Mouse (Mus musculus) Patski (cell line): ENCODE data around the gene Setdb1. TPM values are rescaled to one million over a fixed set of nuclear protein-coding genes. Genes with fewer than 3 reads are reported as not detected.

ENCODE experiments used
- ATAC-seq: fragments of 100-300 bp; one replicate; pipeline ENCODE4 v1.8.0; 2021
- CTCF ChIA-PET: fragments of 350-600 bp; sonication (Branson Sonifier 250); formaldehyde crosslinking; loops from one replicate; lab custom pipeline; 2022; ENCODE audit warnings: inconsistent platforms; lab: Charles Lee
- POLR2A ChIA-PET: fragments of 350-600 bp; sonication (Branson Sonifier 250); formaldehyde crosslinking; loops from one replicate; lab custom pipeline; 2022; ENCODE audit warnings: antibody characterized with exemption, inconsistent platforms; lab: Charles Lee
- DNase-seq: peaks from one replicate; pipeline ENCODE4 v3.0.0-alpha.2; 2011; ENCODE audit warnings: low read depth, low spot score
- H3K27me3 ChIP-seq: fragments of 371-371 bp; one replicate; pipeline ENCODE4 v1.5.1; 2021
- CTCF ChIP-seq: fragments of 100-300 bp; IDR thresholded peaks from one replicate; pipeline ENCODE4 v1.5.1; 2021
- in situ Hi-C: fragments of 300-500 bp; cut with MboI; formaldehyde crosslinking; loops from 3 replicates; pipeline ENCODE4 v1.11.1; 2018; ENCODE audit warnings: low pct_unique_long_range_greater_than_20kb, mixed read lengths
- polyA plus RNA-seq: library from polyadenylated mRNA; unstranded; gene quantifications from one replicate; pipeline ENCODE4 v1.2.3, GENCODE M21; 2021

The Setdb1 gene
- polyA plus RNA-seq, 1 experiment from 2014 or later: 58.6 TPM

GRCm38 (mm10) chr3:95319701-95320625, 37.0 kb downstream of the Setdb1 start:
- ATAC-seq (no peak), DNase-seq (no peak)
- ChIA-PET CTCF (interaction anchor here (1.1 to 2.0 kb wide), 5 partner anchors 8 to 30 kb away, joined by 3 to 8 read pairs (median 5); no protein-coding TSS in a partner anchor), POLR2A (interaction anchor here (1.1 kb wide), 1 partner anchor 9 kb away, joined by 5 read pairs; no protein-coding TSS in a partner anchor)
- in situ Hi-C loops: no loop called here
- no peaks in the 10 kb centered on the region for H3K27me3 ChIP-seq
- no peak for TF ChIP-seq CTCF

DNA sequence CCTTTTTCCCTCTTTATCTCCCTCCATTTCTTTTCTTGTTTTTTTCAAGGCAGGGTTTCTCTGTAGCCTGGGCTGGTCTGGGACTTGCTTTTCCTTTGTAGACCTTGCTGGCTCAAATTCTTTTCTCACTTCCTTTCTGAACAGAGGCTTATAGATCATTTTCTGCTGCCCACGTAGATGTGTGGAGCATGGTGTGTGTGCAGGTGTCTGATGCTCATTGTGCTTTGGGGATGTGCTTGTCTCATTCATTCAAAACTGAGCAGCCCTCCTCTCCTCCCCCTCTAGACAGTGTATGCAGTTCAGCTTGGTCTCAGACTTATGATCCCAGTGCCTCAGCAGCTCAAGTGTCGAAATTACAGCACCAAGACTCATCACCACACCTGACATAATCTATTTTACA, 37.9 kb downstream of the Setdb1 start:
- DNase-seq (no peak), ATAC-seq (no peak)
- H3K27me3 ChIP-seq: no peaks in the 10 kb centered on the region
- no peak for TF ChIP-seq CTCF
- ChIA-PET POLR2A (interaction anchor here (1.1 kb wide), 1 partner anchor 10 kb away, joined by 5 read pairs; no protein-coding TSS in a partner anchor), CTCF (interaction anchor here (0.8 to 2.0 kb wide), 6 partner anchors 8 to 31 kb away, joined by 3 to 8 read pairs (median 5); no protein-coding TSS in a partner anchor)
- in situ Hi-C loops: no loop called here

DNA sequence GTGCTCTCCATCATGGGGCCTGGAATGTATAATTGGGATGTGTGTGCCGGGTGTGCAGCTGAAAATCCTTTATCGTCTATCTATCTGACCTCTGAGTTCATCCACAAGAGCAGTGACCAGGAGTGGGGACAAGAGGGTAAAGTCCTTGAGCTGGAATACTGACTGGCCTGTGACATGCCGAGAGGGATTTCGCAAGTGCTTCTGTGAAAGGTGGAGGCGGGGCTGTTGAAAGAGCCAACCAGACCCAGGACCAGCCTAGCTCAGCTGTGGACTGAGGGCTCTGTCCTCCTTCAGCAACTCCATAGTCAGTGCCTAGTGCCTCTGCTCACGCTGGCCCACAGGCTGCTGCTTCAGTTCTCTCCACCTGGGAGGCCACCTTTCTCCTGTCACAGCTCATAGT, 38.5 kb downstream of the Setdb1 start:
- no peak for TF ChIP-seq CTCF
- H3K27me3 ChIP-seq: no peaks in the 10 kb centered on the region
- POLR2A ChIA-PET: interaction anchor here (1.1 kb wide), 1 partner anchor 10 kb away, joined by 5 read pairs; no protein-coding TSS in a partner anchor
- ATAC-seq (no peak), DNase-seq (no peak)
- CTCF ChIA-PET: interaction anchor here (0.8 to 2.0 kb wide), 6 partner anchors 10 to 32 kb away, joined by 3 to 8 read pairs (median 4); no protein-coding TSS in a partner anchor
- in situ Hi-C loops: no loop called here

DNA sequence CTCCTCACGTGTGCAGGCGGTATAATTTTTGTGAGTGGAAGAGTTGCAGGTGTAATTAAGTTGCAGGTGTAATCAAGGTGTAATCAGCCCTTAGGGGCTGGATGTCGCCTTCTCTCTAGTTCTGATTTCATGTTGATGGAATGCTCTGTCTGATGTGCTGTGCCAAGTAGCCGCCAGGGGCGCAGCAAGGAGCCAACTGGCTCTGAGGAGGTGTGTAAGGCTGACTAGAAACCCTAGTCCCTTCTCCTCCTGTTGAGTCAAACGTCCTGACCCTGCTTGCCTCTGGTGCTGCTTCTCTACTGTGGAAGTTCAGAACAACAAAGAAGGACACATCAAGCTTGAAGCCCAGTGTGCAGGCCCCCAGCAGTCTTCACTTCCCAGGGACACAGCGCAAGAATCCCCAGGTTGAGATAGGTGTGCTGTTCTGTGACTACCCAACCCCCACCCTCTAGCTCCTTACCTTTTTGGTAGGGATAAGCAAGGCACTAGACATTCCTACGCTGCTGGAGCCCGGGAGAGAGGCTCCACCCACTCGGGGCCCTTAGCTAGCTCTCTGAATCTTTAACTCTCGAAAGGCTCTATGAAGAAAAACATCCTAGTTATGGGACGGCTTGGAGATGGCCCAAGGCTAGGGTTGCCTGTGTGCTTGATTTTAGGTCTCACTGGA, 39.5 kb downstream of the Setdb1 start:
- no peak for DNase-seq
- TF ChIP-seq CTCF: no peak
- ChIA-PET CTCF (interaction anchor here (0.7 to 1.5 kb wide), 8 partner anchors 8 to 160 kb away, joined by 3 to 4 read pairs (median 3); no protein-coding TSS in a partner anchor), POLR2A (interaction anchor here (0.6 kb wide), 3 partner anchors 16 to 338 kb away, joined by 3 read pairs; partner anchors contain the start of gene Vps72)
- in situ Hi-C loops: no loop called here
- peak; percentile 66 for ATAC-seq
- no peaks in the 10 kb centered on the region for H3K27me3 ChIP-seq

DNA sequence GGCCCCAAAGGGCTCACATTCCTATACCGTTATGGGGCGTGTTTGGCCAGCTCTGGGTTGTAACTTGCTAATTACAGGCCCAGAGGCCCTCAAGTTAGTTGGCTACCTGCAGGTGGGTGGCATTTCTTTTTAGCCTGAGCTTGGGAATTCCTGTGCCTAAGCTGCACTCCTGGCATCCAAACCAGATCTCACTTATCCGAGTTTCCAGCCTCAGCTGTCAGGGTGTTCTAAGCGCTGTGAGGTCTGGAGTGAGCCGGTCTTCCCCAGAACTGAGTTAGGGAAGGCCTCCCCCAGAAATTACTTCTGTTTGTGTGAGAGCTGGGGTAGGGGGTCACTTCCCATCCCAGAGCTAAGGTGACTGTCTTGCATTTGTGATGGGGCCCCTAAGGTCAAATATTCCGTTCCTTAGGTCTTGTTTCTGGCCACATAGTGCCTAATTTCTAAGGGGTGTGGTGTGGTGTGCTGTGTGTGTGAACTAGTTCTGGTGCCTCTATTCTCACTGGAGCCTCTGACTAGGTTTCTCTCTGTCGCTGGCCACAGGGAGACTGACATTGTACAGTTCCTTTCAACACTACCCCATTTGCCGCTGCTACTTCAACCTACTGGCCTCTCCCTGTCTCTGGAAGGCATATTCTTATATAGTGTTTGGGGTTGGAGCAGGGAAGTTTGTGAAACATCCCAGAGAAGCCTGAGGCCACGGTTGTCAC, 41.0 kb downstream of the Setdb1 start:
- DNase-seq: no peak
- in situ Hi-C loops: no loop called here
- ATAC-seq: peak; percentile 10
- TF ChIP-seq CTCF: no peak
- POLR2A ChIA-PET: interaction anchor here (0.7 to 1.8 kb wide), 5 partner anchors 19 to 33 kb away, joined by 3 to 4 read pairs (median 4); no protein-coding TSS in a partner anchor
- CTCF ChIA-PET: interaction anchor here (0.9 to 2.5 kb wide), 6 partner anchors 9 to 78 kb away, joined by 3 to 7 read pairs (median 4); no protein-coding TSS in a partner anchor
- no peaks in the 10 kb centered on the region for H3K27me3 ChIP-seq

GRCm38 (mm10) chr3:95315094-95315843, 41.7 kb downstream of the Setdb1 start:
- no peak for TF ChIP-seq CTCF
- no peaks in the 10 kb centered on the region for H3K27me3 ChIP-seq
- ChIA-PET CTCF (interaction anchor here (1.1 to 2.5 kb wide), 6 partner anchors 10 to 79 kb away, joined by 3 to 7 read pairs (median 4); no protein-coding TSS in a partner anchor), POLR2A (interaction anchor here (0.7 to 1.8 kb wide), 8 partner anchors 8 to 188 kb away, joined by 3 to 5 read pairs (median 3); no protein-coding TSS in a partner anchor)
- ATAC-seq (peak; percentile 68), DNase-seq (peak; percentile 61)
- in situ Hi-C loops: no loop called here

DNA sequence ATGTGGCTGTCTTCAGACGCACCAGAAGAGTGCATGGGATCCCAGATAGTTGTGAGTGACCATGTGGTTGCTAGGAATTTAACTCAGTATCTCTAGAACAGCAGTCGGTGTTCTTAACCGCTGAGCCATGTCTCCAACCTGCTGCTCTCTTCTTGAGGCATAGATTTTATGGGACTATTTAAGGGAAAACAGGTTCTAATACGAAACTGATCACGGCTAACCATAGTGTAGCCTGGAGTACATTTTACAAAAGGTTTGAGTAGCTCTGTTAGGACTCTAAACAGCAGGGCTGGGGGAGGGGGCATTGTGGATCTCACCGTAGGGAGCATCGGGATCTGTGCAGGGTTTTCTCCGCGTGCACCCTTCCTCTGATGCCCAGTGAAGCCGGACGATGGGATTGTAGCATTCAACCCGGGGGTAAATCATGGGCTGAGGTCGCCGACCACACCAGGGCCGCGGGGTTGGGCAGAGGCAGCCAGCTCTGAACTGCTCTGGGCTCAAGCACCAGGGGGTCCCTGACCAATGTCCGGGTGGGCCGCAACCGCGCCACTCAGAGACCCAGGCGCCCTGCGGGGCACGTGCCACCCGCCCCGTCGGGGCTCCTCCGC, 42.4 kb downstream of the Setdb1 start, which contains the start of gene Cers2:
Cers2 (plus strand) TSS at position 306 of the 608 bp plus-strand sequence.
- ChIA-PET CTCF (interaction anchor here (1.2 to 2.5 kb wide), 2 partner anchors 10 to 35 kb away, joined by 3 to 7 read pairs; no protein-coding TSS in a partner anchor), POLR2A (interaction anchor here (0.7 to 1.8 kb wide), 7 partner anchors 8 to 187 kb away, joined by 3 to 5 read pairs (median 3); no protein-coding TSS in a partner anchor)
- in situ Hi-C loops: no loop called here
- DNase-seq: no peak
- H3K27me3 ChIP-seq: no peaks in the 10 kb centered on the region
- no peak for TF ChIP-seq CTCF
- ATAC-seq: peak; percentile 0

GRCm38 (mm10) chr3:95314075-95314474, 42.9 kb downstream of the Setdb1 start:
- ChIA-PET CTCF (interaction anchor here (1.2 to 2.5 kb wide), 2 partner anchors 11 to 34 kb away, joined by 3 to 7 read pairs; no protein-coding TSS in a partner anchor), POLR2A (interaction anchor here (0.8 to 1.4 kb wide), 2 partner anchors 9 to 21 kb away, joined by 3 to 5 read pairs; no protein-coding TSS in a partner anchor)
- ATAC-seq (no peak), DNase-seq (no peak)
- no peaks in the 10 kb centered on the region for H3K27me3 ChIP-seq
- in situ Hi-C loops: no loop called here
- TF ChIP-seq CTCF: no peak
